Mouse (Mus musculus) liver, embryonic 14.5 days (tissue): ENCODE data around the gene E2f2.

Experiments
- CTCF ChIP-seq: IDR thresholded peaks from 2 replicates; pipeline ENCODE4 v1.5.1; 2016; ENCODE audit warnings: antibody characterized with exemption, low read depth, control low read depth
- EP300 ChIP-seq: IDR thresholded peaks from 2 replicates; pipeline ENCODE4 v1.6.1; 2016; ENCODE audit warnings: antibody characterized with exemption, low read depth

DNA sequence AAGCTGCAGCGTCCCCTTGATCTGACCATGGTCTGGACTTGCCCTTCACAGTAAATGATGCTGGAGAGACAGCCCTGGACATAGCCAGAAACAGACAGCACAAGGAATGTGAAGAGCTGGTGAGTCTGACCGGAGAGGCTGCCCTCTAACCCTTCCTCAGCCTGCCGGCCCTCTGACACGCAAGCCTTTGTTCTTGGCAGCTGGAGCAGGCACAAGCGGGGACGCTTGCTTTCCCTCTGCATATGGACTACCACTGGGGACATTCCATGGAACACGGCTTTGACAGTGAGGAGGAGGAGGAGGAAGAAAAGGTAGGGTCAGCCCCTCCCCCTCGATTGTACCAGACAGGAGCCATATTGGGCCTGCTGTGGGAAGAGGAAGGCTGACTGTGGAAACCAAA, 68.8 kb downstream of the E2f2 start:
- TF ChIP-seq CTCF, result no peak
- TF ChIP-seq EP300, result no peak
